Mouse (Mus musculus): ENCODE results near the gene Nek2.

Gene Nek2

DNA sequence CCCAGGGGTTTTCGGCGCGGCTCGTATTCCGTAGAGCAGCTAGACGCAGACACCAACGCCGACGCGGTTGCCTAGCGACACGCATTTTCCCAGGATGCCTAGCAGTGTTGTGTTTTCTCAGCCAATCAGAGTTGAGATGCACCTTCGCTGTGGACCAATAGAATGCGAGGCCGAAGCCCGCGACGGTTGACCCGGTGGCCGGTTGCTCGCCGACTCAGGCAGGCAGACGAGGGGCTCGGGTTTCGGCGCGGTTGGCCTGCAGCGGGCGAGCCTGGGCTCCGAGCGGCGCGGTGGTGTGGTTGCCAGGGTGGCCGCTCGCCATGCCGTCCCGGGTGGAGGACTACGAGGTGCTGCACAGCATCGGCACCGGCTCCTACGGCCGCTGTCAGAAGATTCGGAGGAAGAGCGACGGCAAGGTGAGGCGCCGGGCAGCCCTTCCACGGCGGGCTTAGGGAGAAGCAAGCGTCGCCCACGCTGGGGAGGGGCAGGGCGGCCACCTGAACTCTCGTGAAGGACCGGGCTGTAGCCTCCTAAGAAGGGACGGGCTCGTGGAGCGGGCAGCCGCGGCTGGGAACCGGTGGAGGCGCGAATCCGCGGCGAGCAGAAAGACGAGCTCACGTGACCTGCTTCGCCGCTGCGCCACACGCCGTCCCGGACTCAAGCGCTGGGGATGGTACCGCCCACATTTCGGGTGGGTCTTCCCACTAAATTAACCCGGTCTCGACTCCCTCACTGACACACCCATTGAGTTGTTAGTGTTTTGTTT lies at the start of gene Nek2:
Gene Nek2, plus strand, starts transcription at position 119 of the 766 bp plus-strand sequence.
- DNase-seq (ENCODE audit: low spot score): peak; percentile 100

DNA sequence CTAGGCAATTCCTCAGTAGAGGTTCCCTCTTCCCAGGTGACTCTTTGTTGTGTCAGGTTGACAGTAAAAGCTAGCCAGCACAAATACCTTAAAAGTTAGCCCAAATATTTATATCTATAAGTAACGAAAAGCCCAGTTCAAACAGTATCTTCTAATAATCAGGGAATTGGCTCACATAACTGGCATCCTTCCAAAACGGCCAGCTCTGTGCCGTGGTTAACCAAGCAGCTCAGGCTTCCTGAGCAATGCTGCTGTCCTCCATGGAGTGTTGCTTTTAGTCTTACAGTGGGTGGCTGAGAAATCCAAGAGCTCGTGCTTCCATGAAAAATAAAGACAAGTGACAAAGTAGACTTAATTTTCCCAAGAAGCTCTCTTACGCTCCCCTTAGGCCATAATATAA lies 47.1 kb upstream of the Nek2 start:
- no peak for DNase-seq (ENCODE audit: low spot score)

DNA sequence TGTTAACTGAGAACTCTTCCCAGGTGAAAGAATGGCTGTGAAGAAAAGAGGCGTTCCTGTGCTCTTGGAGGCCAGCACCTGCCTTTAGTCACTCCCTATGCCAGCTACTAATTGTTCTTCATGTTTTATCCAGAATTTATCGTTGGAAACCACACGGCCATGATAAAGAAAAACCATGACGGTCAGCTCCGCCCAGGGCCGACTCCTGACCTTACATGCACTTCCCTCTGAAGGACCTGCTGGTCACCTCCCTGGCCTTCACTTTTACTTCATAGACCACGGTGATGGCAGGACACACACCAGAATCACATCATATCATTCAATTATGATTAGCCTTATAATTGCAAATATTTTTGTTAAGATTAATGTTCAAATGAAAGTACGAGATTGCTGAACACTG lies 46.1 kb upstream of the Nek2 start:
- DNase-seq (ENCODE audit: low spot score): no peak

- peak; percentile 18 for DNase-seq (ENCODE audit: low spot score)
These were observed 43.7 kb upstream of the Nek2 start for GRCm38 (mm10) chr1:191777521-191777920.

- DNase-seq (ENCODE audit: low spot score): no peak
These were observed 40.8 kb upstream of the Nek2 start for GRCm38 (mm10) chr1:191780470-191780869.

- DNase-seq (ENCODE audit: low spot score): peak; percentile 32
These were observed 36.1 kb upstream of the Nek2 start for GRCm38 (mm10) chr1:191785108-191785507.

DNA sequence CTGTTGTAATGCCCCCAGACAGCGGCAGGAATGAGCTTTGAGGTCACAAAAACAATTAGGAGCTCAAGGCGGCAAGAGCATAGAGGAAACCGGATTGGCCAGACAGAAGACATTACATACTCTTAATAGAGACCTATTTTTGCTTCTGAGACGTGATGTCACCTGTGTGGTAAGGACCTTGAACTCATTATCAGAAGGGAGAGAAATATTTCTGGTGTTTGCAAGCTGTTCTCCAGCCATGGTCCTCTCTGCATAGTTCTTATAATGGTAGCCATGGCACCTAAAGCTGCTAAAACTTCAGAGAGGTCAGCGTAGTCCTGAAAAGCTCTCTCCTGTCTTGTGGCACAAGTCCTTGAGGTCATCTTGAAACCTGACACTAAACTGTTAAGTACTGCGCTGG lies 35.0 kb upstream of the Nek2 start:
- DNase-seq (ENCODE audit: low spot score): no peak

DNA sequence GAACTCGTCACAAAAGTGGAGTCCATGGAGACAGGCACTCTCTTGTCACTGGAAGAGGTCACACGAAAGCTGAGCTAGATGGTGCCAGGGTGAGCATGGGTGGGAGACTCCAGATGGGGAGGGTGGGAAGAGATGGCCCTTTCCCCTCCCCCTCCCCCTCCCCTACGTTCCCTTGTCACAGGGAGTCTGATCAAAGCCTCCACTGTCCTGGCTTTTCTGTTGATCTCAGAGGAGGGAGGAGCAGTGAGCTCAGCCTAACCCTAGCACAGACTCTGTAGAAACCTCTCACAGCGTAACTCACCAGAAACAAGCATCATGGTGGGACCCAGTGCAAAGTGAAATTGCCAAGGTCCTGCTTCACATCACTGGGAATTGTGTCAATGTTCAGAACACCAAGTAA lies 33.9 kb upstream of the Nek2 start:
- DNase-seq (ENCODE audit: low spot score): no peak

GRCm38 (mm10) chr1:191792991-191793390 lies 28.3 kb upstream of the Nek2 start:
- DNase-seq (ENCODE audit: low spot score): no peak

GRCm38 (mm10) chr1:191793888-191794532 lies 27.2 kb upstream of the Nek2 start:
- DNase-seq (ENCODE audit: low spot score): no peak

GRCm38 (mm10) chr1:191796238-191796896 lies 24.9 kb upstream of the Nek2 start:
- DNase-seq (ENCODE audit: low spot score): no peak

DNA sequence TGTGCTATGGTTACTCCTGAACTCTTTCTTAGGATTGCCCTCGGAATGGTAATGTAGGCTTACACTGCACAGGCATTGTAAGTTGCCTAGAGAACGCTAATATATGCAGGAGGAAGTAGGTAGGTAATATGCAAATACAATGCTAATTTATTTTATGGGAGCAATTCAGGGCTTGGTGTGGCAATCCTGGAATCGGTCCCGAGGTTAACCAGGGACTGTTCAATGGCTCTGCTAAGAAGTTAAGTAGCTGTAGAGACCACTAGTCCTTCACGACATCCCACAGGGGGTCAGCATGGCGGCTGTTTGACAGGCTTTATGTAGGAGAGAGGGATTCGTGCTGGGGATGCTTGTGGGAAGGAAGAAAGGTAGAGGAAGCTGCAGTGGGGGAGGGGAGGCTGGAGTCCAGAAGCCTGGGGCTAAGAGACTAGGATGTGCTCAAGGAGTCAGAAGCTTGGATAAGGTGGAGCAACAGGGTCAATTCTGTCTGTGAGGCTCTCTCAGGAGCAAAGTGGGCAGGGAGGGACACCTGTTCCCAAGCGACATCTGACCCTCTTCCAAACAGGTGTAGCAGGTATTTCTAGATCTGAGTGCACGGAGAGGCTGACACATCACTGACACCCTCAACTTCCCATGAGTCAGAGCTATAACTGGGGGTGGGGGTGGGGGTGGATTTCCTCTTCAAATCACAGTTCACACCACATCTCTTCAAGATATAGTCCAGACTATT lies 19.0 kb upstream of the Nek2 start:
- DNase-seq (ENCODE audit: low spot score): no peak

DNA sequence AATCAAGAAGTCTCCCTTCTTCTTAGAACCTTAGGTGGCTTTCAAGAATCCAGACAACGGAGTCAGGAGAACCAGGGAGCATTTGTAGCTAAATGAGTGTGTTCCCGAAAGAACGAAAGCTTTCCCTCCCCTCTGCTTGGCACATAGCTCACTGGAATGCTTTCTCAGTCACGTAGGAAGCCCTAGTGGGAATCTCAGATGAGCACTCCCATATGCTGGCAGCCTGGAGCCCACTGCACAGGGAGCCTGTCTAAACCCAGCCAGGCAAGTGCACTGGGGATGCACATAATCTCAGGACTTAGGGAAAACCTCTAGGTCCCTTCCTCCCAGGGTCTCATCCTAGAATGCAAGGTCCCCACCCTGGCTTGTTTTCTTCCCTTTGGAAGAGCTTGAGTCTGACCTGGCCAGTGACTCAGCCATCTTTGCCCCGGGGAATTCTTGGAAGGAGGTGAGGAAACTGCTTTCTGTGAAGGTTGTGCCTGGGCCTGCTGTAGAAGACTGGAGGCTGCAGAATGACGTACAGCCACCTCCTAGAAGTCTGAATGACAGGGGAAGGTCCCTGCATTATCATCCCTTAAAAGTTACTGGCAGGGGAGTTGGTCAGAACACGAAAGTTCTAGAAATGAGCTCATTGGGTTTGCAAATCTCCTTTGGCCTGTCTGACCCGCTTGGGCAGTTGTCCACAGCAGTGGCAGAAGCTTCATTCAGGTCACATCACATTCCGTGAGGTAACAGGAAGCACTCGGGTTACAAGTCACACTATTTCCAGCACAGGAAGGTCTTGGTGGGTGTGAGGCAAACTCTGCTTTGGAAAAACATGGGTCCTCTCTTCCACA lies 18.2 kb upstream of the Nek2 start:
- DNase-seq (ENCODE audit: low spot score): no peak

DNA sequence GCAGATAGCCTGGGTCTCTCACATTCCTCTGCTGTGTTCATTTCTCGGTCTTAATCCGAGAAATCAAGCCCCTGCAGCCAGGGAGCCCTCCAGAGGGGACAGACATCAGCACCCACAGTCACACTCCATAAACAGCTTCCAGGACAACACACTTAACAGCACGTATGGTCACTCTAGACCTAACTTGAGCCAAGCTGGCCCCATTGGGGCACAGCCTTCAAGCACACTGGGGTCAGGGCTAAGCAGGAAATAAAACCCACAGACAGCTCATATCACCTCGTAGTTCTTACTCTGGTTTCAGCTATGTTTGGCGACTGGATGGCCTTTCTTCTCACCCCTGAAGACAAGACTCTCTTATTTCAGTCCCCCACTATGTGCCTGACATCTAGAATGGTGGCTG lies 16.5 kb upstream of the Nek2 start:
- no peak for DNase-seq (ENCODE audit: low spot score)

- DNase-seq (ENCODE audit: low spot score): no peak
These were observed 15.5 kb upstream of the Nek2 start for GRCm38 (mm10) chr1:191805788-191806187.

- DNase-seq (ENCODE audit: low spot score): no peak
These were observed 14.5 kb upstream of the Nek2 start for GRCm38 (mm10) chr1:191806740-191807139.

GRCm38 (mm10) chr1:191807979-191808378 lies 13.3 kb upstream of the Nek2 start:
- DNase-seq (ENCODE audit: low spot score): no peak

GRCm38 (mm10) chr1:191808688-191809223 lies 12.5 kb upstream of the Nek2 start:
- no peak for DNase-seq (ENCODE audit: low spot score)

DNA sequence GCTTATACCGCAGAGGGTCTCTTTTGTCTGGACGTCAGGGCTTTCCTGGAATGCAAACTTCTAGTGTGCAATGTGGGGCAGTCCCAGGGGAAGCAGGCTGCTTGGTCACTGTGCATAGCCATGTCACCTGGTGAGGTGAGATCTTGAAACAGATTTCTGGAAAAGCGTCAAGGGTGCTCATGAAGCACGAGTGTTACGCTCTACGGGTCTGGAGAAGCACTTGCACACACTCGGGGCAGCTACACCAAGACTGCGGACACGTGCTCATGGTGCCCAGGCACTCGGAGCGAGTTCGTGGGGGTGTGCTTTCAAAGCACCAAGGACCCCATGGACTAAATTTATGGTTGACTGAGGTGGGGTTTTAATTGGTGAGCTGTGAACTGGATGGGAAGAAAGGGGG lies 9.5 kb upstream of the Nek2 start:
- no peak for DNase-seq (ENCODE audit: low spot score)

- no peak for DNase-seq (ENCODE audit: low spot score)
These were observed 8.1 kb upstream of the Nek2 start for GRCm38 (mm10) chr1:191812949-191813691.

DNA sequence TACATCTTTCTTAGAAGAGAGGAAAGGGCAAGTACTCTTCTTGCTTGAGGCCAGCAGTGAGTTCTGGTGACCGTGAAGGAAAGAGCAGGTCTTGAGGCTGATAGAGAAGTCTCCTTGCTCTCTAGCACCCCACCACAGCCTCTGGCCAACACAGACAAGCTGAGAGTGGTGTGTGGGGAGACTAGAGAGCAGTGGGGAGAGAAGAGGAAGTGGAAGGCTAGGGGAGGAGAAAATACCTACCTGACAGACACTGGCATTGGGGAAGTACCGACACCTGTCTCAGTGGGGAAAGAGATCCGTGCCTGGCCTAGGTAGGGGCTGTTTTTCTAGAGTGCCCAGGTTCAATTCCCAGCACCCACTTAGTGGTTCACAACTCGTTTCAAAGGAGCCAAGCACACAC lies 7.0 kb upstream of the Nek2 start:
- no peak for DNase-seq (ENCODE audit: low spot score)
